Mouse (Mus musculus): ENCODE results near the gene Pcgf2.

- TF ChIP-seq POLR2A (IDR thresholded peaks at IDR 0.05; ENCODE audit: insufficient read length, low read depth) (no peak), USF1 (IDR thresholded peaks at IDR 0.05; ENCODE audit: low read depth) (no peak), TCF12 (IDR thresholded peaks at IDR 0.05; ENCODE audit: insufficient read depth, poor library complexity, severe bottlenecking) (no peak), E2F4 (IDR thresholded peaks at IDR 0.05; ENCODE audit: insufficient read depth) (no peak), MYOD1 (IDR thresholded peaks at IDR 0.05; ENCODE audit: control insufficient read depth in 1 of 3, insufficient read length in 2 of 3, low read depth in 2 of 3) (no peak), REST (IDR thresholded peaks at IDR 0.05; ENCODE audit: insufficient read depth, insufficient read length) (no peak), POLR2AphosphoS2 (IDR thresholded peaks at IDR 0.05; ENCODE audit: insufficient read length, low read depth) (no peak), MYOG (IDR thresholded peaks at IDR 0.05; ENCODE audit: control insufficient read depth in 1 of 3, insufficient read depth in 1 of 3, insufficient read length in 2 of 3, low read depth in 2 of 3) (no peak), MAX (IDR thresholded peaks at IDR 0.05; ENCODE audit: low read depth) (no peak), CEBPB (IDR thresholded peaks at IDR 0.05; ENCODE audit: insufficient read depth, poor library complexity, severe bottlenecking) (no peak), SRF (IDR thresholded peaks at IDR 0.05; ENCODE audit: control insufficient read depth, insufficient read length, low read depth) (no peak), TCF3 (IDR thresholded peaks at IDR 0.05; ENCODE audit: insufficient read length, low read depth) (no peak)
Measured at GRCm38 (mm10) chr11:97743423-97743822, 43.1 kb upstream of the Pcgf2 start.

Measured in myocyte (in vitro differentiated cells).